Mouse (Mus musculus): Measurements from ENCODE around the gene Tacc2. TPM values are rescaled to one million over a fixed set of nuclear protein-coding genes. Genes with fewer than 3 reads are reported as not detected.

Gene Tacc2
- total and polyA plus RNA-seq, 2 experiments from 2014 or later: 39.0 to 83.8 TPM

DNA sequence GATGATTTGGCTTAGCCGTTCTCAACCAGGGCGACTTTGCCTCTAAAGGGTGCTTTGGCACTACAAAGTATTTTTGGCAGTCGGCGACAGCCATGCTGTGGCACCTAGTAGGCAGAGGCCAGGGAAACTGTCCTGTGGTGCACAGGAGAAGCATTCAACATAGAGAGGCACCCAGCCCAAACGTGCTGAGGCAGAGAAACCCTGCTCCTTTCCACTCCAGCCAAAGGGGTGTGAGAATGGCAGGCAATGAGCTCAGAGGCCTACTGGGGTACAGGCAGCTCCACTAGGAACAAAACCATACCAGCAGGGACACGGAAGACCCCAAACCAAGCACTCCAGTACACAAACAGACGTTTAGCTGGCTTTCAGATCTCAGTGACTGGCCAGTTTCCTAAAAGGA is 37.1 kb upstream of the Tacc2 start:
- DNase-seq (ENCODE audit: low spot score): no peak
- no peaks in the 10 kb centered on the region for H3K27me3 ChIP-seq (ENCODE audit: control insufficient read depth, insufficient read depth, low read length)
- 0 out of 2 replicates have a peak, but pooled peaks cover 3% of the 10 kb centered on the region for H3K4me1 ChIP-seq (ENCODE audit: control insufficient read depth, insufficient read depth)
- no peak for TF ChIP-seq CTCF (IDR thresholded peaks at IDR 0.05; ENCODE audit: low read depth)
- TF ChIP-seq EP300 (IDR thresholded peaks at IDR 0.05; ENCODE audit: low read depth): no peak
- 52% methylated on average over 7 of the region's 7 CpGs for WGBS
- H3K9me3 ChIP-seq (replicated peaks; ENCODE audit: control insufficient read depth, low read length): no peaks in the 10 kb centered on the region
- ATAC-seq (ENCODE audit: insufficient read depth, low read depth): no peak
- no peak overlapping the region for H3K9ac ChIP-seq (replicated peaks; ENCODE audit: low read depth, low read length)
- H3K4me3 ChIP-seq (ENCODE audit: low read depth, low read length): no peak overlapping the region
- peaks cover 88% of the 10 kb centered on the region for H3K36me3 ChIP-seq (replicated peaks; ENCODE audit: control insufficient read depth, insufficient read depth, low read length)
- H3K4me2 ChIP-seq (ENCODE audit: low read depth, low read length): no peak overlapping the region
- peak overlapping the region; percentile 19; the same call in 1 of the 2 replicates for H3K27ac ChIP-seq (ENCODE audit: low read depth)

GRCm38 (mm10) chr7:130543181-130543580 is 34.1 kb upstream of the Tacc2 start:
- Histone ChIP-seq H3K9ac (replicated peaks; ENCODE audit: low read depth, low read length) (no peak overlapping the region), H3K27me3 (ENCODE audit: control insufficient read depth, insufficient read depth, low read length) (no peaks in the 10 kb centered on the region), H3K9me3 (replicated peaks; ENCODE audit: control insufficient read depth, low read length) (no peaks in the 10 kb centered on the region), H3K36me3 (replicated peaks; ENCODE audit: control insufficient read depth, insufficient read depth, low read length) (peaks cover 65% of the 10 kb centered on the region), H3K4me1 (ENCODE audit: control insufficient read depth, insufficient read depth) (peaks cover 14% of the 10 kb centered on the region), H3K4me3 (ENCODE audit: low read depth, low read length) (no peak overlapping the region), H3K27ac (ENCODE audit: low read depth) (no peak overlapping the region), H3K4me2 (ENCODE audit: low read depth, low read length) (no peak overlapping the region)
- 96% methylated on average over 4 of the region's 4 CpGs for WGBS
- no peak for DNase-seq (ENCODE audit: low spot score)
- ATAC-seq (ENCODE audit: insufficient read depth, low read depth): no peak
- TF ChIP-seq CTCF (IDR thresholded peaks at IDR 0.05; ENCODE audit: low read depth): no peak
- TF ChIP-seq EP300 (IDR thresholded peaks at IDR 0.05; ENCODE audit: low read depth): no peak

GRCm38 (mm10) chr7:130545401-130545800 is 31.8 kb upstream of the Tacc2 start:
- no peaks in the 10 kb centered on the region for H3K27me3 ChIP-seq (ENCODE audit: control insufficient read depth, insufficient read depth, low read length)
- ATAC-seq (ENCODE audit: insufficient read depth, low read depth) (no peak), DNase-seq (ENCODE audit: low spot score) (no peak)
- H3K4me3 ChIP-seq (ENCODE audit: low read depth, low read length): peak overlapping the region; percentile 94
- H3K9me3 ChIP-seq (replicated peaks; ENCODE audit: control insufficient read depth, low read length): no peaks in the 10 kb centered on the region
- H3K36me3 ChIP-seq (replicated peaks; ENCODE audit: control insufficient read depth, insufficient read depth, low read length): peaks cover 47% of the 10 kb centered on the region
- WGBS: 87% methylated on average over 5 of the region's 5 CpGs
- no peak for TF ChIP-seq CTCF (IDR thresholded peaks at IDR 0.05; ENCODE audit: low read depth)
- TF ChIP-seq EP300 (IDR thresholded peaks at IDR 0.05; ENCODE audit: low read depth): no peak
- peak overlapping the region; percentile 78 for H3K4me2 ChIP-seq (ENCODE audit: low read depth, low read length)
- H3K9ac ChIP-seq (replicated peaks; ENCODE audit: low read depth, low read length): no peak overlapping the region; the same call in 1 of the 2 replicates
- peaks cover 11% of the 10 kb centered on the region for H3K4me1 ChIP-seq (ENCODE audit: control insufficient read depth, insufficient read depth)
- 0 out of 2 replicates have a peak overlapping the region, but pooled peaks have one; percentile 22 for H3K27ac ChIP-seq (ENCODE audit: low read depth)

DNA sequence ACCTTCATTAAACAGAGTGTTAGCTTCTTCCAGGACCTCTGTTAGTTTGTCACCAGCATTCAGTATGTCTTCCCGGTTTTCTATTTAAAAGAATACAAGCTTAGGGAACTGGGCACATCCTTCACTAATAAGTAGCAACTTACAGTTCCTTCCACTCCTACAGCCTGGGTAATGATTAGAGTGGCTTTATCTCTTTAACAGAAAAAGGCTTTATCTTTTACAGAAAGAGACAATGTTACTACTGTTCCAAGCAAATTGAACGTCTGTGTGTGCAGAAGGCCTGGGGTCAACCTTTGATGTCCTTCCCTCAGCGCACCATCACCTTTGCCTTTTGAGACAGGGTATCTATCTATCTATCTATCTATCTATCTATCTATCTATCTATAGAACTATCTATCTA is 31.3 kb upstream of the Tacc2 start:
- Histone ChIP-seq H3K27me3 (ENCODE audit: control insufficient read depth, insufficient read depth, low read length) (no peaks in the 10 kb centered on the region), H3K9ac (replicated peaks; ENCODE audit: low read depth, low read length) (peak overlapping the region; percentile 86)
- ATAC-seq (ENCODE audit: insufficient read depth, low read depth): no peak

DNA sequence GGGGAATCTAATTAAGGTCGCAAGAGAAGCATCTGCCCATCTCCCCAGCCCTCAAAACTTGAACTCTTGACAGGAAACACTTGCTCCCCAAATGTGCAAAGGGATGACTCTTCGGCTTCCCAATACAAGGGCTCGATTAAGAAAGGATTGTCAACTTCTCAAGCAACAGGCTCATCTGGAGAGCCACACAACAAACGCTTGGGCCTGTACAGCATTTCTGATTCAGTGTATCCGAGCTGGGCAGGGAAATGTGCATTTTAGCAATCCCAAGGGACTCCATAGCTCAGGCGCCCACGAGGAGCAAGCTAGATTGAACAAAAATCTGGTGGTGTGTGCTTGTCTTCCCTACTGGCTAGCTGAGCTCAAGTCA is 30.8 kb upstream of the Tacc2 start:
- no peak for DNase-seq (ENCODE audit: low spot score)
- no peaks in the 10 kb centered on the region for H3K27me3 ChIP-seq (ENCODE audit: control insufficient read depth, insufficient read depth, low read length)
- H3K27ac ChIP-seq (ENCODE audit: low read depth): peak overlapping the region; percentile 99
- ATAC-seq (ENCODE audit: insufficient read depth, low read depth): no peak
- no peaks in the 10 kb centered on the region for H3K9me3 ChIP-seq (replicated peaks; ENCODE audit: control insufficient read depth, low read length)
- H3K4me3 ChIP-seq (ENCODE audit: low read depth, low read length): peak overlapping the region; percentile 94
- peak overlapping the region; percentile 78 for H3K4me2 ChIP-seq (ENCODE audit: low read depth, low read length)
- H3K36me3 ChIP-seq (replicated peaks; ENCODE audit: control insufficient read depth, insufficient read depth, low read length): peaks cover 40% of the 10 kb centered on the region
- TF ChIP-seq EP300 (IDR thresholded peaks at IDR 0.05; ENCODE audit: low read depth): no peak
- TF ChIP-seq CTCF (IDR thresholded peaks at IDR 0.05; ENCODE audit: low read depth): no peak
- H3K9ac ChIP-seq (replicated peaks; ENCODE audit: low read depth, low read length): peak overlapping the region; percentile 86
- WGBS: 3% methylated on average over 7 of the region's 7 CpGs
- peaks cover 11% of the 10 kb centered on the region for H3K4me1 ChIP-seq (ENCODE audit: control insufficient read depth, insufficient read depth)

More for the DNA sequence above, 31.3 kb upstream of the Tacc2 start:
- TF ChIP-seq CTCF (IDR thresholded peaks at IDR 0.05; ENCODE audit: low read depth) (no peak), EP300 (IDR thresholded peaks at IDR 0.05; ENCODE audit: low read depth) (no peak)
- DNase-seq (ENCODE audit: low spot score): no peak
- peaks cover 45% of the 10 kb centered on the region for H3K36me3 ChIP-seq (replicated peaks; ENCODE audit: control insufficient read depth, insufficient read depth, low read length)
- WGBS: 46% methylated on average over 3 of the region's 3 CpGs
- H3K9me3 ChIP-seq (replicated peaks; ENCODE audit: control insufficient read depth, low read length): no peaks in the 10 kb centered on the region
- peak overlapping the region; percentile 78 for H3K4me2 ChIP-seq (ENCODE audit: low read depth, low read length)
- H3K27ac ChIP-seq (ENCODE audit: low read depth): peak overlapping the region; percentile 99
- peaks cover 11% of the 10 kb centered on the region for H3K4me1 ChIP-seq (ENCODE audit: control insufficient read depth, insufficient read depth)
- H3K4me3 ChIP-seq (ENCODE audit: low read depth, low read length): peak overlapping the region; percentile 94
